Mouse (Mus musculus) forebrain, embryonic 11.5 days (tissue): ENCODE results near the gene Nfatc2. TPM values are rescaled to one million over a fixed set of nuclear protein-coding genes. Genes with fewer than 3 reads are reported as not detected.

Source experiments
- ATAC-seq: fragments of 200-750 bp; cut with Nextera tagmentation; replicated peaks from 2 replicates; pipeline ENCODE4 v1.8.0; 2017; ENCODE audit warnings: moderate TSS enrichment; ENCODE audit not compliant: low FRiP score
- DNase-seq: peaks from one replicate; pipeline ENCODE4 v3.0.0-alpha.2; 2017; ENCODE audit warnings: low spot score
- H3K27ac ChIP-seq: fragments of 300-500 bp; sonication (generic); 2 replicates; pipeline ENCODE4 v1.5.1; 2014; ENCODE audit warnings: low read depth, low read length
- H3K27me3 ChIP-seq: fragments of 300-500 bp; sonication (generic); 2 replicates; pipeline ENCODE4 v1.6.1; 2014; ENCODE audit warnings: mild to moderate bottlenecking, low read length, mixed read lengths; ENCODE audit not compliant: control insufficient read depth, insufficient read depth
- H3K36me3 ChIP-seq: fragments of 300-500 bp; sonication (generic); 2 replicates; pipeline ENCODE4 v1.6.1; 2014; ENCODE audit warnings: mild to moderate bottlenecking, low read length, moderate library complexity, mixed read lengths; ENCODE audit not compliant: control insufficient read depth, insufficient read depth
- H3K4me1 ChIP-seq: fragments of 300-500 bp; sonication (generic); replicated peaks from 2 replicates; pipeline ENCODE4 v1.6.1; 2014; ENCODE audit warnings: low read length, mixed read lengths; ENCODE audit not compliant: control insufficient read depth, insufficient read depth
- H3K4me2 ChIP-seq: fragments of 300-500 bp; sonication (generic); 2 replicates; pipeline ENCODE4 v1.6.1; 2014; ENCODE audit warnings: low read depth, mild to moderate bottlenecking, low read length, moderate library complexity, mixed read lengths; ENCODE audit not compliant: severe bottlenecking
- H3K4me3 ChIP-seq: fragments of 300-500 bp; sonication (generic); 2 replicates; pipeline ENCODE4 v1.5.1; 2014; ENCODE audit warnings: low read depth, low read length
- H3K9ac ChIP-seq: fragments of 300-500 bp; sonication (generic); 2 replicates; pipeline ENCODE4 v1.6.1; 2014; ENCODE audit warnings: low read length
- H3K9me3 ChIP-seq: fragments of 300-500 bp; sonication (generic); 2 replicates; pipeline ENCODE4 v1.6.1; 2016; ENCODE audit warnings: low read length, mixed read lengths; ENCODE audit not compliant: control insufficient read depth
- WGBS: fragments of 180-500 bp; shearing (Covaris S2); extraction: QIAGEN DNeasy Blood & Tissue Kit; methylation state at CpG from one replicate; pipeline ENCODE4 v1.1.7; 2014; 5-methylcytosine and 5-hydroxymethylcytosine counted together
- polyA plus RNA-seq: library from polyadenylated mRNA; unstranded; fragments of >200 nt; fragmentation: Nextera tagmentation; extraction: Ambion mirVana; gene quantifications from 2 replicates; pipeline ENCODE4 v1.2.1, GENCODE M21; 2014

Gene Nfatc2
- polyA plus RNA-seq, 1 experiment from 2014 or later, result 0.55 TPM

DNA sequence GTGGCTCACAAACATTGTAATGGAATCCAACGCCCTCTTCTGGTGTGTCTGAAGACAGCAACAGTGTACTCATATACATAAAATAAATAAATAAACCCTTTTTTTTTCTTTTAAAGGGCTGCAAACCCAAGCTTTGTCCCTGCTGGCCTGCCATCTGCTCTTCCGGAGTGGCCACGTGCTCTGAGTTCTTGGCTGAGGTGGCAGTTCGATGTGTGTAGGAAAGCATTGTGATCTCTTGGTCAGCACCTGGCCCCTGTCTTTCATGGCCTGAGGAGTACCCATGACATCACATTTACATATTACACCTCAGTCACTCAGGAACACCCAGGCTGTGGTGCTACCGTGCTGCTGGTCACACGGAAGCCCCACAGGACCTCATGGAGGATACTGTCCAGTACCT lies 31.1 kb upstream of the Nfatc2 start:
- DNase-seq (no peak), ATAC-seq (no peak)
- Histone ChIP-seq H3K4me1 (no peaks in the 10 kb centered on the region), H3K27me3 (no peaks in the 10 kb centered on the region), H3K36me3 (no peaks in the 10 kb centered on the region), H3K4me3 (no peak overlapping the region), H3K9me3 (no peaks in the 10 kb centered on the region), H3K9ac (no peak overlapping the region), H3K4me2 (no peak overlapping the region), H3K27ac (no peak overlapping the region)
- WGBS, result 89% methylated on average over 6 of the region's 6 CpGs

DNA sequence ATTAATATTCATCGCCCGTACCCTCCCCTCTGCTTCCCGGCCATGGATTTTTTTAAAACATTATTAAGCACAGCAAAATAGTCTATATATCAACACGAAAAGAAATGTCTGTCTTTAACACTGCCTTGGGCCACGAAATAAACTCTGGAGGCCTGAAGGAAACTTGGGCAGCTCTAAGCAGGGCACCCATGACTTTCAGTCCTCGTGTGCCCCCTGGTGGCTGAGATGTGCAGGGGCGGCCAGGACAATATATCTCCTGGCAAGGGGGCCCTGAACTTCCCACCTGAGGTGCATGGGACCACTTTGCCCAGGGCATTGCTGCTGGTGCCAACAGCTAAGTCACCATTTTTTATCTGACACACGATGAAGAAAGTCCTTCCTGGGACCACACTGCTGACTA lies 27.3 kb upstream of the Nfatc2 start:
- no peaks in the 10 kb centered on the region; the same call in 1 of the 2 replicates for H3K9me3 ChIP-seq
- no peak overlapping the region for H3K9ac ChIP-seq
- no peak overlapping the region for H3K27ac ChIP-seq
- no peak overlapping the region for H3K4me2 ChIP-seq
- WGBS, result 30% methylated on average over 8 of the region's 8 CpGs
- ATAC-seq (peak; percentile 56), DNase-seq (peak; percentile 91)
- H3K27me3 ChIP-seq, result no peaks in the 10 kb centered on the region
- H3K4me3 ChIP-seq, result no peak overlapping the region
- no peaks in the 10 kb centered on the region for H3K4me1 ChIP-seq
- no peaks in the 10 kb centered on the region for H3K36me3 ChIP-seq

DNA sequence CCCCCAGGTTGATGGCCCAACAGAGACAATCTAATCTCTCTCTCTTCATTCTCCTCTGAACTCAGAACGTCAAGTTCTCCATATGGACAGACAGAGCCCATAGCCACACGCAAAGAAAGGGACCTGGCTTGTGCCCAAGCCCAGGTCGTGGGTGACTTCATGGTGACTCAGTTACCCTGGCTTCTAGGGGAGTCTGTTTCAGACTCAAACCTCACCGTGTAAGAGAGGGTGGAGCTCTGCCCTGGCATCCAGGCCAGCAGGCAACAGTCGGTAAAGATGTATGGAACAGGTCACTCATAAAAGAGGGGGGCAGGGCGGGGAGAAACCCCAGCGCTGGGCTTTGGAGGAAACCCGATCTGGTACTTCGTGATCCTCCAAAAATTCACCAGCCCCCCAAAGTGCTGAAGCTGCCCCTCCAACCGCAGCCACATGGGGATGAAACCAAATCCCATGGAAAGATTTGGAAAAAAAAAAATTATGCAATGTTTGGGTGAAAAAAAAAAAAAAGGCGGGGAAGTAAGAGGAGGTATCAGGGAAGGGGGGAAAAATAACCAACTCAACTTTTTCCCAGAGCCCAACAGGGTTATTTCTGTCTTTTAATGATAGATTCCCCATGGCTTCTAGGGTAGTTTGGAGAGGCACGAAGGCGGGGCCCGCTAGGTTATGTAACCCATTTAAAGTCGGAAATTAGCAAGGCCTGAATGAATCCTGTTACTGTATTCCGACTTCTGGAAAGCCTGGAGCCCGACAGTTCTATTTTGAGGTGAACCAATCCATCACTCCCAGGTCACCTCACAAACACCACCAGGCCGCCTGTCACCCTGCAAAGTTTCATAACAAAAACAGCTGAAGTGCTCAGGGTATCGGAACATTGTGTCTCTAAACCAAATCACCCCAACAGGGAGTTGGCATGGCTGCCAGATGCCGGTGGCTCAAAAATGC lies 26.6 kb upstream of the Nfatc2 start:
- Histone ChIP-seq H3K9ac (no peak overlapping the region), H3K27me3 (no peaks in the 10 kb centered on the region), H3K4me2 (no peak overlapping the region), H3K36me3 (no peaks in the 10 kb centered on the region), H3K4me1 (no peaks in the 10 kb centered on the region), H3K4me3 (no peak overlapping the region), H3K27ac (no peak overlapping the region), H3K9me3 (no peaks in the 10 kb centered on the region; the same call in 1 of the 2 replicates)
- no peak for DNase-seq
- 71% methylated on average over 20 of the region's 20 CpGs for WGBS
- no peak for ATAC-seq

DNA sequence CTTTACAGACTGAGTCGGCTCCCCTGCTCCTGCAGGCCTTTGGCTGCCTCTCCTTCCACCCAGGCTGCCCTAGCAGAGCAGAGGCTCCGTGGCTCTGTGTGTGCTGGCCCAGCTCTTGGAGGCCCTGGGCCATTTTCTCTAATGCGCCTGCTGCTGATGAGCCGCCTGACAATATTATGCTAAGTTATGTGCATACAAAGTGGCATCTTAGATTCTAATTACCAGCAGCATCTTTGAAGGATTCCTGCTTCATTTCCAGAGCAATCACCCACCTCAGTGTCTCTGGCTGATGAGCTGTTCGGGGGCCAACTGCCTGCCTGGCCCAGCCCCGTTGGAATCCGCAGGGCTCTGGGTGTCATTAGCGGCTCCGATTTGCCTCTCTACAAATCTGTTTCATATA lies 24.9 kb upstream of the Nfatc2 start:
- DNase-seq (no peak), ATAC-seq (0 out of 2 replicates have a peak, but pooled peaks have one; percentile 43)
- H3K27me3 ChIP-seq, result no peaks in the 10 kb centered on the region
- no peaks in the 10 kb centered on the region for H3K36me3 ChIP-seq
- H3K4me1 ChIP-seq, result no peaks in the 10 kb centered on the region
- no peak overlapping the region for H3K9ac ChIP-seq
- no peak overlapping the region for H3K27ac ChIP-seq
- H3K4me3 ChIP-seq, result no peak overlapping the region
- 63% methylated on average over 9 of the region's 9 CpGs for WGBS
- H3K4me2 ChIP-seq, result no peak overlapping the region
- no peaks in the 10 kb centered on the region; the same call in 1 of the 2 replicates for H3K9me3 ChIP-seq

DNA sequence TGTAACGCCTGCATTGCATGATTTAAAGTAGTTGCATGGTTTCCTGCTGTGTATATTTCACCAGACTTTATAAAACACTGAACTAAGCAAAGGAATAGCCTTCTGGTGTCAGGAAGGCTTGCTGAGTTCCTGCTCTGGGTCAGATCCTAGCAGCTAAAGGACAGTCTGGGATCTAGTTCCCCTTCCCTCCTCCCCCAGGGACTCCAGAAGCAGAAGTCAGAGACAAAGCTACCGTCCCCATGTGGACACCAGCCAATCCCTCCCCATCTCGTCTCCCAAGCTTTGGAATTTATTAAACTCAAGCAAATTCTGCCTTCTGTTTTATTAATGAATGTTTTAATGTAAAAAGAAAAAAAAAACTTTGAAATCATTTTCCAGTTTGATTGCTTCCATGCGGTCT lies 23.6 kb upstream of the Nfatc2 start:
- no peak for DNase-seq
- no peak overlapping the region for H3K4me2 ChIP-seq
- H3K9ac ChIP-seq, result no peak overlapping the region
- no peak overlapping the region for H3K4me3 ChIP-seq
- H3K36me3 ChIP-seq, result no peaks in the 10 kb centered on the region
- H3K27me3 ChIP-seq, result no peaks in the 10 kb centered on the region
- no peak for ATAC-seq
- 84% methylated on average over 4 of the region's 4 CpGs for whole genome bisulfite sequencing
- H3K4me1 ChIP-seq, result no peaks in the 10 kb centered on the region
- no peak overlapping the region for H3K27ac ChIP-seq
- no peaks in the 10 kb centered on the region; the same call in 1 of the 2 replicates for H3K9me3 ChIP-seq

DNA sequence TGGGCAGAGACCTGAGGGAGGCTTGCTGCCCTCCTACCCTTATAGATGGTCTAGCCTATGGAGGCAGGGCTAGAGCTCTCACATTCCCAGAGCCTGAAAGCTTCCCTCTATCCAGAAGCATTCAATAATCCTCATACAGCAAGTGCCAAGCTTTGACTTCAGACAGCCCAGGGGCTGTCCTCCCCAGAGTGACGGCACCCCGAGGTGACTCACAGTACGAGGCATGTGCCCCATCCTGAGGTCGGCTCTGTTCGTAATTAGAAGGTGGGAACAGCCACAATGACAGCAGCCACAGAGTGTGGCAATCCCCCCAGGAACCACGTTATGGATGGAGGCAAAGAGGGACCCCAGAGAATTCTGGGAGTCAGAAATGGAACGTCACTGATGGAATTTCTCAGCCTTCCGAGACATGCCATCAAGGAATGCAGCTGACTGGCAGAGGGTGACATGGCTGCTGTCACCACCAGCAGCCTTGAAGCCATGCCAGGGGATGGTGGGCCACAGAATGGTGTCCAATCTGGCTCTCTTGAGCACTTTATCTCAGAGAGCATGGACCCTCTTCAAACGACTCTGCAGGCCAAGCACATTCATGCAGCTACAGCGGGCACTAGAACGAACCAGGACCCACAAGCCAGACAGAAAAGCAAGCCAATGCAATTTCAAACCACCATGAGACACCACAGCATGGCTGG lies 19.8 kb upstream of the Nfatc2 start:
- ATAC-seq (no peak), DNase-seq (no peak)
- H3K27me3 ChIP-seq, result no peaks in the 10 kb centered on the region
- H3K4me2 ChIP-seq, result no peak overlapping the region
- H3K27ac ChIP-seq, result no peak overlapping the region
- H3K9me3 ChIP-seq, result no peaks in the 10 kb centered on the region; the same call in 1 of the 2 replicates
- no peaks in the 10 kb centered on the region for H3K4me1 ChIP-seq
- H3K4me3 ChIP-seq, result no peak overlapping the region
- no peaks in the 10 kb centered on the region for H3K36me3 ChIP-seq
- no peak overlapping the region for H3K9ac ChIP-seq
- 83% methylated on average over 11 of the region's 11 CpGs for WGBS

DNA sequence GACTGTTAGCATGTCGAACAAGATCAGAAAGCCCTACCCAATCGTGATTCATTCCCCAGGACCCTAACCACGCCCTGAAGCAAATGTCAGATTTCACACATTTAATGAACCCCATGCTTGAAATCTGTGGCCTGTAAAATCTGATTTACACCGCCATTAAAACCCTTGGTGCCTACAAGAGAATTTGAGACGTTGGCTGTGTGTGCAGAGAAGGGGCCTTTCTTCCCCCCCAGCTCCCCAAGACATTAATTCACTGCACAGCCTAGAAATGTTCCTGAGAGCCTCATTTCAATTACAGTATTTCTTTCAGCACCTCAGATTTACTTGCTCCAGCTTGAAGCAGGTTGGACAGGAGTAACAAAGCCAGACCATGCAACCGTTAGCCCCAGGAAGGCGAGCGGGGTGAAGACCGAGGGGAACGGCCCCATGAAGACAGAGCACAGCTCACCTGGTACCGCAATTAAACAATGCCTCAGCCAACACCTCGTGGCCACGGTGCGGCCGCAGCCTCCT lies 16.8 kb upstream of the Nfatc2 start:
- Histone ChIP-seq H3K4me1 (no peaks in the 10 kb centered on the region), H3K36me3 (no peaks in the 10 kb centered on the region), H3K4me2 (no peak overlapping the region), H3K9me3 (no peaks in the 10 kb centered on the region), H3K9ac (no peak overlapping the region), H3K4me3 (no peak overlapping the region), H3K27me3 (no peaks in the 10 kb centered on the region), H3K27ac (no peak overlapping the region)
- ATAC-seq (no peak), DNase-seq (no peak)
- WGBS, result 80% methylated on average over 15 of the region's 15 CpGs

DNA sequence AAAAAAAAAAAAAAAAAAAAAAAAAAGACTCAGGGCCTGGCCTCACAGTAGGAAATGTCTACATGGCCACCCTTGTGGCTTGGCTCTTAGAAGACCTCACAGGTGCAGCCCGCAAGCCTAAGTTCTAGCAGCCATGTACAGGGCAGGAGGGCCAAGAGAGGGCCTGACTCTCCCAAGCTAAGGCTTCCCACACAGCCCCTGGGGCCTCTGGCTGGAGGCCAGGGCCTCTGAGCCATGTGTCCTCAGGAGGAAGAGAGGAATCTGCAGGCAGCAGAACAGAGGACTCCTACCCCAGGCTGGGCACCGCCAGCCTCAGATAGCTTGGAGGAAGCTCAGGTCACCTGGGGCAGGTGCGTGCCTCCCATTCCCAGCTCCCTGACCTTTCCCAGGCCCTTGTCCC lies 13.7 kb upstream of the Nfatc2 start:
- Histone ChIP-seq H3K4me1 (no peaks in the 10 kb centered on the region), H3K27me3 (no peaks in the 10 kb centered on the region), H3K9ac (no peak overlapping the region), H3K9me3 (no peaks in the 10 kb centered on the region), H3K27ac (no peak overlapping the region), H3K36me3 (no peaks in the 10 kb centered on the region), H3K4me3 (no peak overlapping the region), H3K4me2 (no peak overlapping the region)
- 86% methylated on average over 3 of the region's 3 CpGs for WGBS
- ATAC-seq (no peak), DNase-seq (no peak)
